Comparison of ENCODE assay signal across 9 mouse cellular contexts in genomic region chr2:35628052-35628451, GRCm38 (mm10).
DNase-seq lines count a peak whose midpoint lies in the region; ATAC-seq and TF ChIP-seq lines count a peak whose summit lies in the region.
"Had no signal": no experiment of that assay in that cellular context is flagged by ENCODE, and none has a peak within 500 bp of the region (broad histone marks: within the 10 kb centered on the region; RNA-seq: fewer than 3 reads in every experiment).

No protein-coding gene starts in this region.

- H3K27ac ChIP-seq in heart, embryonic 15.5 days, result peak overlapping the region; percentile 80
- peak overlapping the region; percentile 55; the same call in 1 of the 2 replicates for H3K27ac ChIP-seq in lung, postnatal 0 days (ENCODE audit: low read length)
- peak overlapping the region; percentile 59 for H3K27ac ChIP-seq in midbrain, postnatal 0 days (ENCODE audit: low read depth, low read length)

- H3K27me3 ChIP-seq in heart, embryonic 15.5 days, result no peaks in the 10 kb centered on the region
- H3K27me3 ChIP-seq in lung, postnatal 0 days (replicated peaks; ENCODE audit: insufficient read depth, low read length), result no peaks in the 10 kb centered on the region
- peaks cover 5% of the 10 kb centered on the region; the same call in 1 of the 2 replicates for H3K27me3 ChIP-seq in midbrain, postnatal 0 days (ENCODE audit: insufficient read depth, low read length)

- ATAC-seq in heart, embryonic 15.5 days (replicated peaks; ENCODE audit: insufficient number of reproducible peaks, insufficient read depth, low FRiP score, low read depth), result no peak
- ATAC-seq in lung, postnatal 0 days, result no peak
- no peak for ATAC-seq in midbrain, postnatal 0 days (ENCODE audit: low FRiP score)

- TF ChIP-seq EP300 in lung, postnatal 0 days (IDR thresholded peaks at IDR 0.05), result no peak

- intact Hi-C loops in heart, postnatal 36 days (cut with DNase I), result loop anchor here (5.0 to 10.0 kb wide), 2 partner anchors 81 to 183 kb away; no protein-coding TSS in a partner anchor

- peak overlapping the region; percentile 16; the same call in 1 of the 2 replicates for H3K9ac ChIP-seq in heart, embryonic 15.5 days
- no peak overlapping the region for H3K9ac ChIP-seq in lung, postnatal 0 days (replicated peaks; ENCODE audit: low read depth)
- no peak overlapping the region for H3K9ac ChIP-seq in midbrain, postnatal 0 days (replicated peaks; ENCODE audit: low read length, poor library complexity, severe bottlenecking)

- peak; percentile 57 to 64 for DNase-seq in cerebellum, adult 18-20 months
- no peak for DNase-seq in cerebellum, postnatal 4 days (ENCODE audit: low spot score in 2 of 2)
- DNase-seq in heart, postnatal 36 days, result no peak
- DNase-seq in lung, postnatal 0 days (ENCODE audit: low spot score), result no peak
- DNase-seq in lung, adult 18-20 months, result no peak
- DNase-seq in midbrain, postnatal 0 days (ENCODE audit: low spot score), result no peak
- no peak for DNase-seq in right cerebral cortex, postnatal 25 days
- DNase-seq: kidney, postnatal 10 days had no signal

- H3K4me2 ChIP-seq in heart, embryonic 15.5 days, result peak overlapping the region; percentile 50
- no peak overlapping the region for H3K4me2 ChIP-seq in lung, postnatal 0 days (replicated peaks; ENCODE audit: low read depth, low read length)
- no peak overlapping the region for H3K4me2 ChIP-seq in midbrain, postnatal 0 days (ENCODE audit: low read depth, low read length, poor library complexity, severe bottlenecking)

- no peaks in the 10 kb centered on the region for H3K9me3 ChIP-seq in heart, embryonic 15.5 days (replicated peaks)
- H3K9me3 ChIP-seq in lung, postnatal 0 days (ENCODE audit: low read length), result no peaks in the 10 kb centered on the region
- H3K9me3 ChIP-seq in midbrain, postnatal 0 days (ENCODE audit: low read length), result no peaks in the 10 kb centered on the region

- 32% methylated on average over 7 of the region's 7 CpGs for WGBS in heart, embryonic 15.5 days
- WGBS in lung, postnatal 0 days, result 59% methylated on average over 7 of the region's 7 CpGs
- WGBS in midbrain, postnatal 0 days, result 39% methylated on average over 7 of the region's 7 CpGs

- H3K36me3 ChIP-seq in heart, embryonic 15.5 days, result no peaks in the 10 kb centered on the region
- H3K36me3 ChIP-seq in lung, postnatal 0 days (ENCODE audit: insufficient read depth, low read length), result no peaks in the 10 kb centered on the region
- H3K36me3 ChIP-seq in midbrain, postnatal 0 days (ENCODE audit: insufficient read depth, low read length), result no peaks in the 10 kb centered on the region

- peaks cover 80% of the 10 kb centered on the region for H3K4me1 ChIP-seq in heart, embryonic 15.5 days (replicated peaks)
- H3K4me1 ChIP-seq in lung, postnatal 0 days (ENCODE audit: insufficient read depth, low read depth, low read length), result peaks cover 33% of the 10 kb centered on the region; the same call in 1 of the 2 replicates
- peaks cover 20% of the 10 kb centered on the region; the same call in 1 of the 2 replicates for H3K4me1 ChIP-seq in midbrain, postnatal 0 days (ENCODE audit: insufficient read depth, low read length)

- 0 out of 2 replicates have a peak overlapping the region, but pooled peaks have one; percentile 13 for H3K4me3 ChIP-seq in heart, embryonic 15.5 days
- no peak overlapping the region for H3K4me3 ChIP-seq in lung, postnatal 0 days (ENCODE audit: low read depth, low read length)
- no peak overlapping the region for H3K4me3 ChIP-seq in midbrain, postnatal 0 days (ENCODE audit: low read depth, low read length)

- no peak for TF ChIP-seq CTCF in lung, postnatal 0 days (IDR thresholded peaks at IDR 0.05)
- no peak for TF ChIP-seq CTCF in midbrain, postnatal 0 days (IDR thresholded peaks at IDR 0.05)

Comparison
In these comparisons a context has a peak if more than half of its experiments do, and no peak if none do; other contexts are left out.
1. DNase-seq: peak in cerebellum, adult 18-20 months (2 of 2); none in cerebellum, postnatal 4 days (0 of 2), heart, postnatal 36 days (0 of 2), lung, postnatal 0 days (single experiment), lung, adult 18-20 months (0 of 2), midbrain, postnatal 0 days (single experiment) and right cerebral cortex, postnatal 25 days (single experiment).
2. Peak in every context shown above with its lines, with median percentiles within 50 percentile points of each other: H3K27ac ChIP-seq.